Mouse (Mus musculus): ENCODE results near the gene Pprc1. TPM values are rescaled to one million over a fixed set of nuclear protein-coding genes. Genes with fewer than 3 reads are reported as not detected.

Pprc1 gene
- total and polyA plus RNA-seq, 2 experiments from 2014 or later: 10.6 to 11.3 TPM

- Histone ChIP-seq H3K4me2 (ENCODE audit: low read depth) (peak within 1 kb of the TSS; percentile 87), H3K27ac (ENCODE audit: low read depth, low read length) (peak within 1 kb of the TSS; percentile 98), H3K4me1 (ENCODE audit: insufficient read depth) (peaks cover 36% of the 10 kb centered on the region), H3K36me3 (ENCODE audit: insufficient read depth) (no peaks in the 10 kb centered on the region), H3K4me3 (ENCODE audit: low read depth, low read length) (peak within 1 kb of the TSS; percentile 92), H3K27me3 (ENCODE audit: insufficient read depth, low read length) (no peaks in the 10 kb centered on the region), H3K9ac (peak within 1 kb of the TSS; percentile 95), H3K9me3 (ENCODE audit: low read length) (no peaks in the 10 kb centered on the region)
- peak; percentile 94 for DNase-seq
- WGBS: under 1% methylated on average over 65 of the region's 84 CpGs
- ATAC-seq: peak; percentile 87
- no peak for TF ChIP-seq CTCF (IDR thresholded peaks at IDR 0.05; ENCODE audit: low read depth)
Measured at GRCm38 (mm10) chr19:46044993-46045695, 458 bp downstream of the Pprc1 start, which contains the start of gene Ldb1. Ldb1 (minus strand) TSS chr19:46045214.

- Histone ChIP-seq H3K27me3 (ENCODE audit: insufficient read depth, low read length) (no peaks in the 10 kb centered on the region), H3K36me3 (ENCODE audit: insufficient read depth) (no peaks in the 10 kb centered on the region), H3K4me2 (ENCODE audit: low read depth) (peak overlapping the region; percentile 87), H3K4me3 (ENCODE audit: low read depth, low read length) (peak overlapping the region; percentile 92), H3K4me1 (ENCODE audit: insufficient read depth) (peaks cover 31% of the 10 kb centered on the region), H3K27ac (ENCODE audit: low read depth, low read length) (peak overlapping the region; percentile 98), H3K9me3 (ENCODE audit: low read length) (no peaks in the 10 kb centered on the region), H3K9ac (peak overlapping the region; percentile 95)
- WGBS: 0% methylated on average over 7 of the region's 7 CpGs
- peak; percentile 79 for DNase-seq
- ATAC-seq: peak; percentile 54
- no peak for TF ChIP-seq CTCF (IDR thresholded peaks at IDR 0.05; ENCODE audit: low read depth)
Measured at GRCm38 (mm10) chr19:46045696-46046311, 1.1 kb downstream of the Pprc1 start.

- ATAC-seq (no peak), DNase-seq (no peak)
- peak overlapping the region; percentile 92; the same call in 1 of the 2 replicates for H3K4me3 ChIP-seq (ENCODE audit: low read depth, low read length)
- H3K9ac ChIP-seq: no peak overlapping the region
- H3K27ac ChIP-seq (ENCODE audit: low read depth, low read length): peak overlapping the region; percentile 98
- no peaks in the 10 kb centered on the region for H3K27me3 ChIP-seq (ENCODE audit: insufficient read depth, low read length)
- no peaks in the 10 kb centered on the region for H3K9me3 ChIP-seq (ENCODE audit: low read length)
- peak overlapping the region; percentile 87 for H3K4me2 ChIP-seq (ENCODE audit: low read depth)
- 4% methylated on average over 10 of the region's 10 CpGs for WGBS
- peaks cover 23% of the 10 kb centered on the region for H3K4me1 ChIP-seq (ENCODE audit: insufficient read depth)
- peak; percentile 36; the same call in 1 of the 2 replicates for TF ChIP-seq CTCF (IDR thresholded peaks at IDR 0.05; ENCODE audit: low read depth)
- H3K36me3 ChIP-seq (ENCODE audit: insufficient read depth): no peaks in the 10 kb centered on the region
Measured at GRCm38 (mm10) chr19:46046621-46047025, 1.9 kb downstream of the Pprc1 start.

- DNase-seq: no peak
- no peak for TF ChIP-seq CTCF (IDR thresholded peaks at IDR 0.05; ENCODE audit: low read depth)
- Histone ChIP-seq H3K36me3 (ENCODE audit: insufficient read depth) (no peaks in the 10 kb centered on the region), H3K27me3 (ENCODE audit: insufficient read depth, low read length) (no peaks in the 10 kb centered on the region), H3K9ac (no peak overlapping the region), H3K4me2 (ENCODE audit: low read depth) (no peak overlapping the region), H3K9me3 (ENCODE audit: low read length) (no peaks in the 10 kb centered on the region), H3K4me1 (ENCODE audit: insufficient read depth) (peaks cover 20% of the 10 kb centered on the region), H3K4me3 (ENCODE audit: low read depth, low read length) (no peak overlapping the region), H3K27ac (ENCODE audit: low read depth, low read length) (no peak overlapping the region)
- ATAC-seq: no peak
- WGBS: 73% methylated on average over 2 of the region's 2 CpGs
Measured at GRCm38 (mm10) chr19:46047426-46047825, 2.7 kb downstream of the Pprc1 start.

- H3K9me3 ChIP-seq (ENCODE audit: low read length): no peaks in the 10 kb centered on the region
- TF ChIP-seq CTCF (IDR thresholded peaks at IDR 0.05; ENCODE audit: low read depth): no peak
- peaks cover 7% of the 10 kb centered on the region for H3K4me1 ChIP-seq (ENCODE audit: insufficient read depth)
- H3K9ac ChIP-seq: no peak overlapping the region
- no peak overlapping the region for H3K27ac ChIP-seq (ENCODE audit: low read depth, low read length)
- DNase-seq: no peak
- H3K27me3 ChIP-seq (ENCODE audit: insufficient read depth, low read length): no peaks in the 10 kb centered on the region
- H3K4me3 ChIP-seq (ENCODE audit: low read depth, low read length): no peak overlapping the region
- WGBS: 66% methylated on average over 4 of the region's 4 CpGs
- no peak for ATAC-seq
- H3K4me2 ChIP-seq (ENCODE audit: low read depth): no peak overlapping the region
- H3K36me3 ChIP-seq (ENCODE audit: insufficient read depth): no peaks in the 10 kb centered on the region
Measured at GRCm38 (mm10) chr19:46049129-46049528, 4.4 kb downstream of the Pprc1 start.

- Histone ChIP-seq H3K4me2 (ENCODE audit: low read depth) (no peak overlapping the region), H3K4me1 (ENCODE audit: insufficient read depth) (peaks cover 6% of the 10 kb centered on the region; the same call in 1 of the 2 replicates), H3K9ac (no peak overlapping the region), H3K4me3 (ENCODE audit: low read depth, low read length) (no peak overlapping the region), H3K27me3 (ENCODE audit: insufficient read depth, low read length) (no peaks in the 10 kb centered on the region), H3K36me3 (ENCODE audit: insufficient read depth) (no peaks in the 10 kb centered on the region), H3K27ac (ENCODE audit: low read depth, low read length) (no peak overlapping the region), H3K9me3 (ENCODE audit: low read length) (no peaks in the 10 kb centered on the region)
- WGBS: 97% methylated on average over 2 of the region's 2 CpGs
- DNase-seq (no peak), ATAC-seq (no peak)
- no peak for TF ChIP-seq CTCF (IDR thresholded peaks at IDR 0.05; ENCODE audit: low read depth)
Measured at GRCm38 (mm10) chr19:46050462-46050861, 5.8 kb downstream of the Pprc1 start.

Measured in forebrain, postnatal 0 days (tissue).